Mouse (Mus musculus): ENCODE measurements around the gene Tmem161a. TPM values are rescaled to one million over a fixed set of nuclear protein-coding genes. Genes with fewer than 3 reads are reported as not detected.

The Tmem161a gene
- polyA plus RNA-seq, 1 experiment = 57.8 TPM

- Histone ChIP-seq H3K79me3 (ENCODE audit: low read depth) (no peaks in the 10 kb centered on the region), H3K36me3 (ENCODE audit: control insufficient read depth, insufficient read depth) (peaks cover 34% of the 10 kb centered on the region), H3K79me2 (ENCODE audit: control insufficient read depth, insufficient read depth) (no peaks in the 10 kb centered on the region), H3ac (ENCODE audit: control insufficient read depth, insufficient read length, low read depth) (no peak overlapping the region), H3K4me3 (ENCODE audit: insufficient read depth, poor library complexity, severe bottlenecking) (no peak overlapping the region), H3K27me3 (ENCODE audit: control insufficient read depth, insufficient read depth, insufficient read length) (no peaks in the 10 kb centered on the region)
- TF ChIP-seq MYOG (IDR thresholded peaks at IDR 0.05; ENCODE audit: control insufficient read depth, extremely low read depth, insufficient read length) (no peak), CTCF (IDR thresholded peaks at IDR 0.05; ENCODE audit: control insufficient read depth, insufficient read depth, insufficient read length) (peak; percentile 59)
These were observed 51.2 kb downstream of the Tmem161a start for GRCm38 (mm10) chr8:70223341-70223740.

DNA sequence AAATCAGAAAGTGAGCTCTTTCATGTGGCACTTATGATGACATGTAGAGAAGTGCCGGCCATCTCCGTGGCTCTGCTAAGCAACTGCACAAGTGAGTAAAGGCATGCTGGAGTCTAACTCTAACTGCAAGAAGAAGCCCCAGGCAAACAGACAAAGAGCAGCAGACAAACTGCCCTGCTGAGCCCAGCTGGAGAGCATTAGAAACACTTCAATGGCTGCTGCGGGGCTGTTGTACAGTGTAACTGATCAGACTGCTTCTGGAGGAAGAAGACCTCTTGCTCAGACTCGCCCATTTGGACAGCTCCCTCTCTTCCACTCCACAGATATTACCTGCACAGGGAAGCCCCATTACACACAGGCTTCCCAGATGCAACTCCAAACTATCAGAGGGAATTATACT lies 55.8 kb downstream of the Tmem161a start:
- Histone ChIP-seq H3K36me3 (ENCODE audit: control insufficient read depth, insufficient read depth) (peaks cover 58% of the 10 kb centered on the region), H3ac (ENCODE audit: control insufficient read depth, insufficient read length, low read depth) (no peak overlapping the region), H3K79me3 (ENCODE audit: low read depth) (no peaks in the 10 kb centered on the region), H3K4me3 (ENCODE audit: insufficient read depth, poor library complexity, severe bottlenecking) (no peak overlapping the region), H3K27me3 (ENCODE audit: control insufficient read depth, insufficient read depth, insufficient read length) (no peaks in the 10 kb centered on the region), H3K79me2 (ENCODE audit: control insufficient read depth, insufficient read depth) (peaks cover 13% of the 10 kb centered on the region)
- TF ChIP-seq CTCF (IDR thresholded peaks at IDR 0.05; ENCODE audit: control insufficient read depth, insufficient read depth, insufficient read length) (no peak), USF1 (IDR thresholded peaks at IDR 0.05; ENCODE audit: low read depth) (no peak), FOSL1 (IDR thresholded peaks at IDR 0.05; ENCODE audit: insufficient read depth, low read length, poor library complexity, severe bottlenecking) (no peak), MAX (IDR thresholded peaks at IDR 0.05) (no peak), MYOD1 (IDR thresholded peaks at IDR 0.05; ENCODE audit: control insufficient read depth, insufficient read length, low read depth) (no peak), CEBPB (IDR thresholded peaks at IDR 0.05; ENCODE audit: low read depth) (no peak), MYOG (IDR thresholded peaks at IDR 0.05; ENCODE audit: control insufficient read depth, extremely low read depth, insufficient read length) (no peak)

- H3K79me2 ChIP-seq (ENCODE audit: control insufficient read depth, insufficient read depth) = peaks cover 29% of the 10 kb centered on the region
- H3K36me3 ChIP-seq (ENCODE audit: control insufficient read depth, insufficient read depth) = peaks cover 40% of the 10 kb centered on the region
- H3K79me3 ChIP-seq (ENCODE audit: low read depth) = no peaks in the 10 kb centered on the region
- no peak overlapping the region for H3ac ChIP-seq (ENCODE audit: control insufficient read depth, insufficient read length, low read depth)
- H3K4me3 ChIP-seq (ENCODE audit: insufficient read depth, poor library complexity, severe bottlenecking) = no peak overlapping the region
- TF ChIP-seq USF1 (IDR thresholded peaks at IDR 0.05; ENCODE audit: low read depth) (no peak), CTCF (IDR thresholded peaks at IDR 0.05; ENCODE audit: control insufficient read depth, insufficient read depth, insufficient read length) (no peak), MAX (IDR thresholded peaks at IDR 0.05) (no peak), MYOG (IDR thresholded peaks at IDR 0.05; ENCODE audit: control insufficient read depth, extremely low read depth, insufficient read length) (no peak), CEBPB (IDR thresholded peaks at IDR 0.05; ENCODE audit: low read depth) (no peak), FOSL1 (IDR thresholded peaks at IDR 0.05; ENCODE audit: insufficient read depth, low read length, poor library complexity, severe bottlenecking) (no peak), MYOD1 (IDR thresholded peaks at IDR 0.05; ENCODE audit: control insufficient read depth, insufficient read length, low read depth) (no peak)
- no peaks in the 10 kb centered on the region for H3K27me3 ChIP-seq (ENCODE audit: control insufficient read depth, insufficient read depth, insufficient read length)
These were observed 58.7 kb downstream of the Tmem161a start for GRCm38 (mm10) chr8:70230837-70231236.

Other genes with a start within 250 kb of the Tmem161a start
- 59.3 TPM for gene Gatad2a, start 176.0 kb upstream of the Tmem161a start, polyA plus RNA-seq (2012; fragmentation: generic; extraction: Trizol)
- gene Mau2, start 129.6 kb upstream of the Tmem161a start, polyA plus RNA-seq (2012; fragmentation: generic; extraction: Trizol) = 24.0 TPM
- gene Sugp1, start 129.5 kb upstream of the Tmem161a start, polyA plus RNA-seq (2012; fragmentation: generic; extraction: Trizol) = 28.2 TPM
- gene Tm6sf2, start 99.4 kb upstream of the Tmem161a start, polyA plus RNA-seq (2012; fragmentation: generic; extraction: Trizol) = 0.57 TPM
- 1.0 TPM for gene Hapln4, start 88.9 kb upstream of the Tmem161a start, polyA plus RNA-seq (2012; fragmentation: generic; extraction: Trizol)
- gene Ncan, start 51.5 kb upstream of the Tmem161a start, polyA plus RNA-seq (2012; fragmentation: generic; extraction: Trizol) = not detected
- gene Nr2c2ap, start 41.0 kb upstream of the Tmem161a start, polyA plus RNA-seq (2012; fragmentation: generic; extraction: Trizol) = 37.3 TPM
- 7.9 TPM for gene Rfxank, start 33.2 kb upstream of the Tmem161a start, polyA plus RNA-seq (2012; fragmentation: generic; extraction: Trizol)
- gene Borcs8, start 32.9 kb upstream of the Tmem161a start, polyA plus RNA-seq (2012; fragmentation: generic; extraction: Trizol) = 49.8 TPM
- 0.05 TPM for gene Mef2b, start 32.6 kb upstream of the Tmem161a start, polyA plus RNA-seq (2012; fragmentation: generic; extraction: Trizol)
- gene Slc25a42, start 39.9 kb downstream of the Tmem161a start, polyA plus RNA-seq (2012; fragmentation: generic; extraction: Trizol) = 0.61 TPM
- 7.8 TPM for gene Sugp2, start 61.9 kb downstream of the Tmem161a start, polyA plus RNA-seq (2012; fragmentation: generic; extraction: Trizol)
- gene Armc6, start 62.1 kb downstream of the Tmem161a start, polyA plus RNA-seq (2012; fragmentation: generic; extraction: Trizol) = 48.5 TPM
- 66.5 TPM for gene Homer3, start 110.5 kb downstream of the Tmem161a start, polyA plus RNA-seq (2012; fragmentation: generic; extraction: Trizol)
- gene Ddx49, start 130.1 kb downstream of the Tmem161a start, polyA plus RNA-seq (2012; fragmentation: generic; extraction: Trizol) = 136 TPM
- 158 TPM for gene Cope, start 130.2 kb downstream of the Tmem161a start, polyA plus RNA-seq (2012; fragmentation: generic; extraction: Trizol)
- 0.23 TPM for gene Cers1, start 143.4 kb downstream of the Tmem161a start, polyA plus RNA-seq (2012; fragmentation: generic; extraction: Trizol)
- gene Gdf1, start 157.5 kb downstream of the Tmem161a start, polyA plus RNA-seq (2012; fragmentation: generic; extraction: Trizol) = 0.16 TPM
- gene Upf1, start 180.9 kb downstream of the Tmem161a start, polyA plus RNA-seq (2012; fragmentation: generic; extraction: Trizol) = 47.2 TPM
- 0.20 TPM for gene Comp, start 201.2 kb downstream of the Tmem161a start, polyA plus RNA-seq (2012; fragmentation: generic; extraction: Trizol)